Mouse (Mus musculus) v-Abl transformed pro-B cells (cell line): Measurements from ENCODE around the gene Ufm1.

Source experiments
- in situ Hi-C, 2 experiments: fragments of 400-800 bp; cut with MboI; formaldehyde crosslinking; loops; one replicate each; pipeline ENCODE4 v1.15.1; 2025; ENCODE audit not compliant: unreplicated experiment in 2 of 2

Gene Ufm1

DNA sequence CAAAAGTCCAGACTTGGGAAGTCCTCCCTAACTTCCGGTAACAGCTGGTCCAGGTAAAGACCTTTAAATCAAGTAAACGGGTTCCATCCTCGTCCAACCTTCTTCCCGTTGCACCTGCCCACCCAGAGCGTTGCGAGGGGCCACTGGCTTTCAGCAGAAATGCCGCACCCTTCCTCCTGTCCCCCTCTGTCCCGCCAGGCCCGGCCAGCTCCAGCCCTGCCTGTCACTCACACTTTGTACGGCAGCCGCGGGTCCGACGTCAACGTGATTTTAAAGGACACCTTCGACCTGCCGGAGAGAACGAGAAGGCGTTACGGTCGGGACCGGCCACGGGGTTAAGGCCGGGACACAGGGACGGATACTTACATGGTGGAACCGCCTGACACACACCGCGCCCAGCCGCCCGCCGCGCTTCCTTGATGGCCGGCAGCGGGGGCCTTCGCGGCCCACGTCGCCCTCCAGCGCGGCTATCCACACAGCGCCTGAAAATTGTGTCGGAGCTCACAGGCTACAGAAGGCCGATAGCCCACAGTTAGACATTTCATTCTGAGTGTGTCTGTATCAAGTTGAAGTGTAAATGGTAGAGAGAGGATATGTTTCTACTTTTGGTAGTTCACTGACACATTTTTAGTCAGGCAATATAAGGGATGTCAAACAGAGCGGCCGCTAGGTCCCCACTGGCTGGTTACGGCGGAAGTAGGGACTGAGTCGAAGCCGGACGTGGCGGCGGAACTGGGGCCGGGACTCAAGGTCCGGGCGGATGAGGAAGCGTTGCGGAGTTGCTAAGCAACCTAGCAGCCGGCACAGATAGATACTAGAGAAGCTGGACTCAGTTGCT is at the start of gene Ufm1:
Ufm1 (minus strand) TSS at position 448 of the 838 bp plus-strand sequence.
- in situ Hi-C loops = loop anchor here (5.0 to 25.0 kb wide), 5 partner anchors 114 to 831 kb away; partner anchors contain the start of genes Supt20 (in 2 of the 2) and Trpc4 (in 1 of the 2)

DNA sequence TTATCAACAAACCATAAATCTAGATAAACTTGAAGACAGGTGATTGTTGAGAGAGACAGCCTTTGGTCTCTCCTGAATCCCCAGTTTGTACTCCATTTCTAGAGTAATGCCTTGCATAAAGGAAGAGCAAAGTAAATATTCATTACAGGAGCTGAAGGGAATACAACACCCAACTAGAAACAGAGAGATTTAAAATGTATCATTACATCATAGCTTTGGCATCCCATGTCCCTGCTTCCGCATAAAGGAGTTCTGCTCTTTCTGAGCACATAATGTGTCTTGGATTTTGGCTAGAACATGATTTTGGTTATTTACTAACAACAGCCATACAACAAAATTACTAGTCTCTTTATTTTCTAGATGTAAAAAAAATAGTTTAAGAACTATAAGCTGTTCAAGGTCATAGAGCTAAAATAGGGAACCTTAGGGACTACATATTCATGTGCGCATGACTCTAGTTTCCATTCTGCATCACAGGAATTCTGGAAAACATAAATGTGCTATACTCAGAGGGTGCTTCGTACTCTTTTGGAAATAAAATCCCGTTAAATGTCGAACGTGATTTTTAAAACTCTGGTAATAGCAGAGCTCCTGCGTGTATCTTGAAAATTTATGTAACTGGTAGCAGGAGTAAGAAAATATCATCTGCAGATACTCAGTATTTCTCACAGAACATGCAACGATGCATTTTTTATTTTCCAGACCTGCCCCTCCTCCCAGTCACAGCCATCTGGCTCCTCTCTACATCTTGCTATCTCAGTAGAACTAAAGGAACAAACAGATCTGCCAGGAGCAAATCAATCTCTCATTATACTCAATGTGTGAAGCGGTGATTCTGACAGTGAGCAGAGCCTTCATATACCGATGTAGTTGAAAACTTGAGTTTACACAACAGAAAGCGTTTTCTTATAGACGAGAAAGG is 27.2 kb upstream of the Ufm1 start:
- in situ Hi-C loops = no loop called here

DNA sequence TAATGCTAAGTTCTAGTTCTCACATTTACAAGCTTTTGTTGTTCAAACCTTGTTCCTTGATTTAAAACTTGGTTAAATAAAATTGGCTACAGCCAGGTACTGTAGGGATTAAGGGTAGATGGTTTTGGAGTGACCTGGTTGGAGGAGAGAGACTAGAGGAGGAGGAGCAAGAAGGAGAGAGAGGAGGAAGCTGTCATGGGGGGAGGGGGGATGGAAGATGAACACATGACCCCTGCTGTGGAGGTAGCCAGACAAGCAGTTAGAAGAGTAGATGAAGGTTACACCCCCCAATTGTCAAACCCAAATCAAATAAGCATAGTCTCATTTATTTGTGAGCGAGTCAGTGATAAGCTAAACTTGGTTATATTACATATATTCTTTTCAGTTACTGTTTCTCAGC is 8.0 kb upstream of the Ufm1 start:
- in situ Hi-C loops = loop anchor here in 1 of 2 experiments (25.0 kb wide), 1 partner anchor 816 kb away; the partner anchor contains the start of gene Supt20

DNA sequence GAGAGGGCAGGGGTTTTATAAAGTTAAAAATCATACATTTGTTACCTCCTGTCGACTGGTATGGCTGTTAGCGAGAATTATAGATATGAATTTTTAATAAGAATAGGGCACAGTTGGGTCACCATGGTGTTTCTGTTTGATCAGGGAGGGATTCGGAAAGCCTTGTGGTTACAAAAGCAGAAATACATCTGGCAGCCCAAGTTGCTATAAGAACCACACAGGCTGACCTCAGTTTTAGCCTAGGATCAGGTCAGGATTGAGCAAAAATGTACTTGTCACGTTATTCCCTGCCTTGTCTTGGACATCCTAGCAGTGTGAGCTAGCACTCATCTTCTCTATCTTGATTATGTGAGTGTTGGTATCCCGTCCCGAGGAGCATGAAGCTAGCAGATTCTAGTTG is 6.9 kb upstream of the Ufm1 start:
- in situ Hi-C loops = loop anchor here in 1 of 2 experiments (25.0 kb wide), 1 partner anchor 817 kb away; the partner anchor contains the start of gene Supt20

DNA sequence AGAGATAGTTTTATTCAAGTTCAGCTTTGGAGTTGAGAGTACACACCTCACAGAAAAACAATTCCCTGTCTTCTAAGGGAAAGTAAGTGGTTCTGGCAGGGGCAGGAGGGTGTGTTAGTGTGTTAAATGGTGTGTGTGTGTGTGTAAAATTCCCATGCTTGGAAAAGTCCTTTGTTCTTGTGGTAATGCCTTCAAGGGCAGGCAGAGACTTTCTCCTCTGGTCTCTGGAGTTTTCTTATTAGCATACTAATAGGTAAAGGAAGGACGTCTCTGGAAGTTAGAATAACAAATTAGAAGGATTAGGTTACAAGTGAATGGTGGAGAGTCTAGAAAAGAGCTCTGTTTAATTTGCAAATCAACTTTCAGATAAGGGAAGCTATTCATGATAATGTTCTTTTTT is 5.6 kb upstream of the Ufm1 start:
- in situ Hi-C loops = loop anchor here (10.0 to 25.0 kb wide), 2 partner anchors 818 to 826 kb away; partner anchors contain the start of gene Supt20 (in 2 of the 2)

DNA sequence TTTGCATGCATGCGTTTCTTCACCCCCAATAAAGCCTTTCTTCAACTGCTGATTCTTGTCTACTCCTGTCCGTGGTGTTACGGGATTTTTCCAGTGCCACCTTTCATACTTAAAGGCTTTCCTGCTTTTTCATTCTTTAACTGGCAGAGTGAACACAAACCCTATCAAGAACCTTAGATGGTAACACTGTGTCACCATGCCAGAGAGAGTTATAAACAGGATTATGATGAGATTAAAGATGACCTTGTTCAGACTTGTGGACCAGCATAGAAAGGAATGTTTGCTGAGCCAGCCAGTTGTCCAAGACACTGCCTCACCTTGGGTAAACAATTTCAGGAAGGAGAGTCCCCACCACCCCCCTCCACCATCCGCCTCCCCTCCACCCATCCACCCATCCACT is 4.6 kb upstream of the Ufm1 start:
- in situ Hi-C loops = loop anchor here (10.0 to 25.0 kb wide), 2 partner anchors 819 to 827 kb away; partner anchors contain the start of gene Supt20 (in 2 of the 2)

DNA sequence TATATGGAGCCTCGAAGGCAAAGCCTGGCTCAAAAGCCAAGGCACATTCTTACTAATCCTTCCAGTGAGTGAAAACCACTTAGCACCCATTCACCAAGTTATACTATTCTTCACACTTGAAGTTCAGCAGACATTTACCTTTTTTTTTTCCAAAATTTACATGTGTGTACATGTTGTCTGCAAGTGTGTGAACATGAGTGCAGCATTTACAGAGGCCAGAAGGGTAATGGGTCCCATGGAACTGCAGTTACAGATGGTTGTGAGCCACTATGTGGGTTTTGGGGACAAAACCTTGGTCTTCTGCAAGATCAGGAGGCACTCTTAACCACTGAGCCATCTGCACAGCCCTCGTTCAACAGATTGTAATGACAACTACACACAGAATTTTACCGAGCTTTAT is 8.8 kb downstream of the Ufm1 start:
- in situ Hi-C loops = loop anchor here (10.0 to 25.0 kb wide), 2 partner anchors 300 to 832 kb away; partner anchors contain the start of genes Supt20 (in 1 of the 2) and Trpc4 (in 1 of the 2)

DNA sequence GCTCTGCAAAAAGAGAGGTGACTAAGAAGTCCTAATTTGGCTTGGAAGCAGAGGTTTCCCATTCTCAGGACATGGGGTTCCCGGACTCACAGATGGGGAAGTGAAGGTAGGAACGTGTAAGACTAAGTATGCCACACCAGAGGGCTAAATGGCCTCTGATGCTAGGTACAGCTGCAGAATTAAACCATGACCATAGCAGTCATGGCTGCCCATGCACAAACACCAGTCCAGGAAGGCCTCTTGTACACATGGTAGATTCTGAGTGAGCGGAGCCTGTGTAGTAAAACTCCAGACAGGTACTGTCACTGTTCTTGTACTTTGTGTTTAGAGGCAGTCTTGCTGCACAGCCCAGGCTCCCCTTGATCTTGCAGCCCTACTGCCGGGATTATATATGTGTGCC is 9.4 kb downstream of the Ufm1 start:
- in situ Hi-C loops = loop anchor here (10.0 to 25.0 kb wide), 2 partner anchors 301 to 833 kb away; partner anchors contain the start of genes Supt20 (in 1 of the 2) and Trpc4 (in 1 of the 2)

DNA sequence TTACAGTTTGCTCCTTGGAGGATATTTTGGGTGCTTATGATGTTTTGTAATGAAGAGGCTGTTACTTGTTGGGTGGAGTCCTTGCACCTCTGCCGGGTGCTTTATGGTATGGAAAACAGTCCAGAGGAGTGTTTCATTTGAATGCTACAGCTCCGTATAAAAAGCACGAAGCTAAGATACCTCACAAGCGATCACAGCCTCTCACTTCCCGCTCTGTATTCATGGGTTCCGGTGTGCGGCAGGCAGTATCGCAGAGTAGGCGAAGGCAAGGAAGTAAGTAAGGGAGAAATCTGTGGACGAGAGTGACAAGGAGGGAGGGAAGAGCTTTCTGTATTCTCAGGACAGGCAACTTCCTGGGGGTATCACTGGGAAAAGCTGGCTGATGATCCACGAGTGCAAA is 15.4 kb downstream of the Ufm1 start:
- in situ Hi-C loops = no loop called here

DNA sequence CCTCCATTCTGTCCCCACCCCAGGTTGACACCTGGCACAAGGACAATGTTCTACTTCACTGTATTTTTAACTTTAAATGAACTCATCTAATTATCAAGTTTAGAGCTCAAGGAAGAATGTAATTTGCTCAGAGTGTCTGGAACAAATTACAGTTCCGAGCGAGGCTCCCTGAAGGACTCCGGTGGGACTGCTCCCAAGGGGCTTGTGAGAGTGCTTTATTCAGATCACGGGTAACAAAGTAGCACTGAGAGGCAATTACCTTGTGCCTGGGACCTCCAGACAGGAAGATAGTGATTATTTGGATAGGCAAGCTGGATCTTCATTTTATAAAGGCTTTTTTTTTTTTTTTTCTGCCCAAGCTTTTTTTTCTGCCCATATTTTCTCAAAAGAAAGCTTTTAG is 15.9 kb downstream of the Ufm1 start:
- in situ Hi-C loops = no loop called here

DNA sequence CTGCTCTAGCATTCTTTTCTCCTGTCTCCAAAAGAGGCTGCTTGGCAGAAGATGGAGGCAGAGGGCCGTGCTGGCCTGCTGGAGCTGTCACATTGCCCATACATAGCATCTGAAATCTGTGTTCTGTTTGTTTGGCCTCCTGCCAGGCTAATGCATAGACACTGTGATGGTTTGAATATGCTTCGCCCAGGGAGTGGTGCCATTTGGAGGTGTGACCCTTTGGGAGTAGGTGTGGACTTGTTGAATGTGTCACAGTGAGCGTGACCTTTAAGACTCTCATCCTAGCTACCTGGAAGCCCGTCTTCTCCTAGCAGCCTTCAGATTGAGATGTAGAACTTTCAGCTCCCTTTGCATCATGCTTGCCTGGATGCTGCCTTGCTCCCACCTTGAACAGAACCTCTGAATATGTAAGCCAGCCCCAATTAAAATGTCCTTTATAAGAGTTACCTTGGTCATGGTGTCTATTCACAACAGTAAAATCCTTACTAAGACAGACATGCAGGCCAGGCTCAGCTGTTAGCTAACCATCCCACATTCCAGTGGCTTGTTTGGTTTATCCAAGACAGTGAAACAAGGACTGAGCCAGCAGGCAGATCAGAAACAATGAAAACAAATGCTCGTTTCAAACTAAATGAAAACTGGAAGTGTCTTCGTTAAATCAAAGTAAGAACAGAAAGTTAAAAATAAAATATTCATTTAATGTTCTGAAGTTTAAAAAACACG is 17.3 kb downstream of the Ufm1 start:
- in situ Hi-C loops = no loop called here

DNA sequence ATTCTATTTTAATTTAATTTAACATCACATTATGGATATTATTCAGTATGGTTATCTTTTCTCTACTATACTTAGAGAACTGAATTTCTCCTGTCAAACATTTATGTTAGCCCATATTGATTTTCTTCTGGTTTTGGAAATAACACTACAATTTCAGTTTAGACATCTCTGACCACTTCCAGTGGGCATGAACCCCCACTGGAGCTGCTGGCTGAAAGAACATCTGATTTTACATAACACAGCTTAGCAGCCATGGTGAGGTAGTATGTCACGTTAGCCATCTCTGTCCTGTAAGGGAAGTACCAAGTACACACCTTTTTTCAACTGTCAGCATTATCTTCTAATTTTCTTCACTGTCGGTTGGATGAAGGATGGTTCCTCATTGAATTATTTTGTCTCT is 18.8 kb downstream of the Ufm1 start, which contains the start of gene Gm10985:
Gm10985 (plus strand) TSS at position 301 of the 400 bp plus-strand sequence.
- in situ Hi-C loops = no loop called here

DNA sequence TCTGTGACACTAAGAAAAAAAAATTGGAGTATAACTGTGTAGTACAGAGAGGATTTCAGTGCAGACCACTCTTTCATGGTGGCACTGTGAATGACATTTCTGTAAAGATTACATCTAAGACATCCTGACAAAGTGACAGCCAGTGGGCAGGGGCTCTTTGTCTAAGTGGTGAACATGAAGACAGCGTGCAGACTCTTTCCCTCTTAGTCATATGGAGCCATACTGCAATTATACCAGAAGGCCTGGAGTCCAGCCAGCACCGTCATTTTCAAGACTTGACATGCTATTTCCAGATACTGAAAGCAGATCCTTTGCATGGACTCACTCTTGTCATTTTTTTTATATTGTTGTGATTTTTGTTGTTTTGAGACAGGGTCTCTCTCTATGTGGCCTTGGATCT is 29.4 kb downstream of the Ufm1 start:
- in situ Hi-C loops = no loop called here

DNA sequence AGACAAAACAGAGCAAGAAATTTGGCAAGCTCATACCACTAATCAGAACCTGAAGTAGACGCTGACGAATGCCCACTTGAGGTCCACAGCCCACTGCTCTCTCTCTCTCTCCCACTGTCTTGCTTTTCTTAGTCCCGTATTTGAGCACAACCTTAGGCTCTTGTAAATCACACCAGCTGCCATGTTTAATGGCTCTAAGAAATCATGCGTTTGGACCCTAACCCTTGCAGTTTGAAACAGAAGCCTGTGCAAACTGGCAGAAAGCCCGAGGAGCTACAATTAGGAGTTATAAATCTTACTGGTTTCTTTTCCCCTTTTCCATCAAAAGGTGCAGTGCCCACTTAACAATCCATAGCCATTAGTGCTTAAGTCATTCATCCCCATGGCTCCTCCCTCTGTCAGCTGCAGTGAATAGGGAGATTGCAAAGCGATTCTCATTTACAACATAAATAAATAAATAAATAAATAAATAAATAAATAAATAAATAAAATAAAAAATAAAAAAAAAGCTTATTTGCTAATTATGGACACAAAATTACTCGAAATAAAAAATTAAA is 50.1 kb downstream of the Ufm1 start:
- in situ Hi-C loops = no loop called here
